Mouse (Mus musculus) lung, adult 2 months (tissue): ENCODE measurements at regions not wholly inside any gene's neighbourhood (a gene's known extent, or its start where the extent isn't known, plus 50 kb on each side); places are given as distances from the start of the nearest gene placed in this dataset.

Source experiments
- CTCF ChIP-seq: fragments of 200-500 bp; IDR thresholded peaks from 2 replicates; pipeline ENCODE4 v1.5.1; 2011; ENCODE audit warnings: mild to moderate bottlenecking, low read length, control low read depth; ENCODE audit not compliant: insufficient read depth
- POLR2A ChIP-seq: fragments of 200-500 bp; IDR thresholded peaks from 2 replicates; pipeline ENCODE4 v1.6.1; 2011; ENCODE audit warnings: low read depth, mild to moderate bottlenecking, control low read depth, low read length, borderline replicate concordance; ENCODE audit errors: extremely low read depth

DNA sequence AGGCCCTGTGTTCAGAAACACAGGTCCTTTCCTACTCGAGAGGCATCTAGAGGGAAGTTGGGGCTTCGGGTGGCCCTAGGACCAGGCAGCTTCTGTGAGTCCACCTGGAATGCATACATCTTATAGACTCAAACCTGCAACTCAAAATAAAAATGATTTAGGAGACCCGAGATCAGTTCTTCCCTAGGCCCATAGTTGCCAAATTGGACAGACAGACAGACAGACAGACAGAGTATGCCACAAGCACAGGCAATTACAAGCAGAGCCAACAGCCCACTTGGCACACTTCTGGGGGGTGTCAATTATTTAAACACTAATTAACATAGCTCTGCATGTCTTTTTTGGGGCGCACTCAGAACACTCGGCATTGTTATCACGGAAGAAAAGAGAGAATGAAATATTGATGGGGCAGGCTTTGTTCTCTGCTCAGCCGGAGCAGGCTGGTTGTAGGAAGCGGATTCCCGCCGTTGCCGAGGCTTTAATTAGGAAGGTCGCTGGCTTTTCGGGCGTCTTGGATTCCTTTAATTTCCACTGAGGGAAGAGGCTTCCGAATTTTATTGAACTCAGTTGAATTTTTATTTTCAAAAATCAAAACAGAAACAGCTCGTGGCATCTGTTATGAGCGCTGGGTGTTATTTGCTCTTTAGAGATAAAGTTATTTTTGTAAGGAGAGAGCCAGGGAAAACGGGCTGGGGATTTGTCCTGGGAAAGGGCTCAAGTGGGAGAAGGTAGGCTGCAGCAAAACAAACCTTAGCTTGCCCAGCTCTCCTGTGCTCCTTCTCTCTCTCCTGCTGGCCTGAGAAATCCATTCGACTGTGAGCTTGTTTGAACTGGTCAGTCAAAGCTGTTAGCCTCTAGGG lies 111.9 kb downstream of the Irx5 start:
- no peak for TF ChIP-seq POLR2A
- TF ChIP-seq CTCF: no peak
